Mouse (Mus musculus) G1E (cell line): ENCODE data around the gene Fbxo6.

Source experiments
- CTCF ChIP-seq: IDR thresholded peaks from 2 replicates; pipeline ENCODE4 v1.5.1; 2012; ENCODE audit warnings: low read depth, low read length, inconsistent platforms, mixed read lengths
- GATA1 ChIP-seq: IDR thresholded peaks from 2 replicates; pipeline ENCODE4 v1.6.1; 2012; ENCODE audit warnings: borderline replicate concordance, low read length, inconsistent platforms, mixed read lengths
- GATA2 ChIP-seq: IDR thresholded peaks from 2 replicates; pipeline ENCODE4 v1.6.1; 2012; ENCODE audit warnings: low read depth, low read length, inconsistent platforms, borderline replicate concordance
- POLR2AphosphoS5 ChIP-seq: IDR thresholded peaks from 2 replicates; pipeline ENCODE4 v1.6.1; 2012; ENCODE audit warnings: low read depth, low read length, inconsistent platforms; ENCODE audit not compliant: insufficient replicate concordance
- TAL1 ChIP-seq: conservative IDR thresholded peaks from 2 replicates; pipeline ENCODE4 v1.6.1; 2012; ENCODE audit warnings: low read depth, low read length, inconsistent platforms, mixed read lengths

- TF ChIP-seq CTCF (no peak), GATA1 (no peak), POLR2AphosphoS5 (no peak), TAL1 (no peak), GATA2 (no peak)
Measured at GRCm38 (mm10) chr4:148143721-148144120, 8.2 kb downstream of the Fbxo6 start.
